Mouse (Mus musculus): ENCODE data around the gene Ubxn10. TPM values are rescaled to one million over a fixed set of nuclear protein-coding genes. Genes with fewer than 3 reads are reported as not detected.

Ubxn10 gene
- polyA plus RNA-seq, 3 experiments from 2014 or later, result not detected

DNA sequence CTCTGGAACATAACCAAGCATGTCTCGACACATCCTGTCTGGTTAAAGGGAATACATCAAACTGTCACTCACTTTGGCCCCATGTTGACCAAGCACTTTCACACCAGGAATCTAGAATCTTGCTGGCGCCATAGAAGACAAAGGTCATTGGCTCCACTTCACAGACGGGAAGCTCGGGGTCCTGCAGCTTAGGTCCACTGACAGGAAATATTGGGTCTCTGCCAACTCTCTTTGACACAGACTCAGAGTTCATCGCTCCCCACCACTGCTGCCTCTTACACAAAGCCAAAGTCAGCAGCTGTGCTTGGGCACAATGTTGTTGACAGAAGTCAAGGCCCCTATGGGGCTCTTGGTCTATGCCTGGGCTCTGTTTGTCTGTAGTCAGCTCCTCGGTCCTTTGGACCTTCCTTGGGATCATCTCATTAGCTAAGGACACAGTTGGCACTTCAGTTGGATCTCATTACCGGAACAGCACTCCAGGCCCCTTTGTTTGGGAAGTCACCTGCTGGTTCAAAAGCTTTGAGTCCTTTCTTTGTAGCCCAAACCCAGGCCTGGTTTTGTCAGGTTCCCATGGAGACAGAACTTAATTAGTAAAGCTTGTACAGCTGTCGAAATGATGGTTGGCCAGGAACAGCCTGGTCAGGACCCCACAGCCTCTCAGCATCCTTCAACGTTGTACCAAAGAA, 7.8 kb downstream of the Ubxn10 start:
- ATAC-seq, result no peak

DNA sequence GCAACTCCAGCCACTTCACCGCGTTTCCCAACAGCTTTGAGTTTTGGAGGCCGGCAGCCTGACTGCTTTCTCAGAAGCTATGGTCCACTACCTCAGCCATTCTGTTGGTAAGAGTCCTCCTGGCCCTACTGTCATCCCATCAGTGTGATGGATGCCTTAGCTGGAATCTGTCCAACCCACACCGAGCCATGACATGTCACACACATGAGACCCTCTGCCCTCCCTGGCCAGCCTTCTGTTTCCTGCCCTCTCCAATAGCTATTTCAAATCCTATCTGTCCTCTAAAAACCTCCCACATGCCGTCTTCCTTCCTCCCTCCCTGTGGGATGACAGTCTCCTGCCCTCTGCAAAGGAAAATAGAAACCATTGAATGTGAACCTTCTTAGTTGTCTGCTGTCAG, 11.2 kb downstream of the Ubxn10 start:
- ATAC-seq, result no peak

DNA sequence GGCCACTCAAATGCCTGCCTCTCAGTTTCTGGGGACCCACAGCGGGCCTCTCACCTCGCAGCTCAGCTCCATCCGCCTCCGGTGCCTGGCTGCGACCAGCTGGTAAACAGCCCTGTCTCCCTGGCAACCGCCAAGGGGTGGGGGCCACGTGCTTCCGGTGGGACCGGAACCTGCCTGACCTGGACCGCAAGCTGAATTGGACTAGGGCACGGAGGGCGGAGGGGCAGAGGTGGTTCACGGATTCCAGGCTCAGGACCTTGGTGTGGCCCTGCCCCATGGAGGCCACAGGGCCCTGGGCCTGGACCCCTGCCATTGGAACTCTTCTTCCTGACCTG, 11.9 kb downstream of the Ubxn10 start:
- ATAC-seq, result no peak

DNA sequence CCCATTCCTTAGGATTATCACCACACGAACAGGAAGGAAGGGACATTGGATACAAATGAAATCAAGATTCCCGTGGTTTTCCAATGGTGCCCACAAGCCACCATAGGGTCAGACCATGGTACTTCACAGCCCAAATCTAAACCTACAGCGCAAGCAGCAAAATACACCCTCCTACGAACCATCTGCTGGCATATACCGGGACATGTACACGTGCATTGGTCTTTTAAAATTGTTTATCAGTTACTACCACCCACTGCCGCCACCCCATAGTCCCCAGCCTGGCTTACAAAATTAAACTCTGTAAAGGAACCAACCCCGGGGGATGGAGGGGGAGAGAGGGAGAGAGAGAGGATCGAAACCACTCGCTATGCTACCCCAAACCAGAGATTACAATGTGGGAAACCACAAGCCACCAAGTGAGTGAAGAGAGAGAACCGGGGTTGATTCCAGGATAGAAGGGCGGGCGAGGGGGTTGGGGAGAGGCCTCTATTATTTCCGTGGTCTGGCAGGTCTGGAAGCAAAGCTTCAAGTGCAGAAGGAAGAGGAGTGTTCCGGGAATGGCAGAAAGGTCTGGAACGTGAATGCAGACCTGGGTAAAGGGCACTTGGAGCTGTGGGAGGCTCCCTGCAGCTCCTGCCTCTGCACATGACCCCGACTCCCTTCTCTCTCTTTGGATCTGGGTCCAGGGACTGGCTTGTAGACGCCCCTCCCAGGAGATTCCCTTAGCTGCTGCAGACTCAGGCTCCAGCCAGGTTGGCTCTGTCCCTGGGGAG, 12.4 kb downstream of the Ubxn10 start, which contains the start of gene Pla2g2c:
TSS of gene Pla2g2c (plus strand) at position 439 of the 773 bp plus-strand sequence.
- ATAC-seq, result no peak

DNA sequence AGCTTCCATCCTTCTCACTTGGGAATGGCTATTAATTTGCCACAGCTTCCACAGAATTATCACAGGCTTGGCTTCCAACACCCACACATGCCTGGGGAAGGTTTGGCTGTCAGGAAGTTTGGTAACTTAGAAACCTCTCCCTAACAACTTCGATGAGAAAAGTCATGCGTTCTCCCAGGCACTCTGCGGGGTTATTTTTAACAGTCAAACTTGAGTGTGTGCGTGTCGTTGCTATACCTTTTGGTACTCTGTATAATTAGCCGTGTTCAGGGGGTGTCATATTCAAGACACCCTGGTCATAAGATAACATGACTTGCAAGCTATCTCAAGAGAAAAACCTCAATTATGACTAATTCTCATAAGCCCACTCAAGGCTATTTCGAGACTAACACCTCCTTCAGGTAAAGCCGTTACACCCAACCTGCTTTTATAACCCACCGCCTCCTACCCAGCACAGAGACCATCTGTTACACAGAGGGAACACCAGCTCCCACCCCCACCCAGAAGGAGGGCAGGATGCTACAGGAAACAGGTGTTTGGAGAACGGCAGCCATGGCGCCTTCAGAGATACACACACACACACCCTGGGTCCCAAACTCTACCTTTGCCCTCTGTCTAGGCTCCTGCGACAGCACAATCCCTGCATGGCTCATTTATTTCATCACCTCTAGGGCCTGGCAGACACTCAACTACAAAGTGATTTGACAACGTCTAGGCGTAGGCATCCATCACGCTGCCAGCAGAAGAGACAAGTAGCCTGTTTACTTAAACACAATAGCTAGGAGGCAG, 13.3 kb downstream of the Ubxn10 start:
- ATAC-seq, result no peak

DNA sequence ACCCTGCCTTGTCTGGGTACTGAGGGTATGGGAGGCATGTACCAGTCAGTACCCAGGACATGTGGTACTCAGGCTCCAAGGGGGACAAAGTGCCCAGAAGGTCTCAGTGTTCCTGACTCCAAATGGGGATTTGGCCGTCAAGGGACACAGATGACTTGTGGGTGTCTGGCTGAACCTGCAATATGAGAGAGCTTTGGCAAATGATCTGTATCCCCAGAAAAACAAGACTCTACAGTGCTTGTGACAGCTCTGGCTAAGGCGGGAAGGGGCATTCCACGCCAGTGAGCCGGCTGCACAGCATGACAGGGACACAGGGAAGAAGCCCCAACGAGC, 17.7 kb downstream of the Ubxn10 start:
- no peak for ATAC-seq

DNA sequence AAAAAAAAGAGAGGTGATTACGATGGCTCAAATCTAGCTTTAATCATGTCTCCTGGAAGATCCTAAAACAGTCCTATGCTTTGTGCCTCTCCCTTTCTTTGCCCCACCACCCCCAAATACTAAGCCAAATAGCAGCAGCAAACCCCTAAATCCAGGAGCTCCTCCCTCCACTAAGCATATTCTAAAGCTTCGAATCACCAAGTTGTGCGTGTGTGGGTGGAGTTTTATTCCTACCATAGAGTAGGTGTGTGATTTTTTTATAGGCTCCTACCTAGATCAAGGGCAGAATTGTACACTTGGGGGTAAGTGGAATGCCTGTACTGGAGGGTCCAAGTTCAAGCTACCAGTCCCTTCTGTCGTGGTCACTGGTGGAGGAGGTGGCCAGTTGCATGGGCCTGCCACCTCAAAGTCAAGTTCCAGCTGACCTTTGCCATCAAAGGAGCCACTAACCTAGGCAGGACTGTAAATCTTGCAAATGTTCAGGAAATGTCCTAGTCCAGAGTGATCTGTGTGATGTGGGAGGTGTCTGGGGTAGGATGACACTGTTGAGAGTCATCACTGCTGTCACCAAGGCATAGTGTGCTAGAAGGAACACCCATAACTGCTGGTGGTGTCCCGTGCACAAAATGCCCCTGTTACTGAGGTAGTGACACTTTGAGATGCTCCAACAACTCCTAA, 18.2 kb downstream of the Ubxn10 start:
- no peak for ATAC-seq

DNA sequence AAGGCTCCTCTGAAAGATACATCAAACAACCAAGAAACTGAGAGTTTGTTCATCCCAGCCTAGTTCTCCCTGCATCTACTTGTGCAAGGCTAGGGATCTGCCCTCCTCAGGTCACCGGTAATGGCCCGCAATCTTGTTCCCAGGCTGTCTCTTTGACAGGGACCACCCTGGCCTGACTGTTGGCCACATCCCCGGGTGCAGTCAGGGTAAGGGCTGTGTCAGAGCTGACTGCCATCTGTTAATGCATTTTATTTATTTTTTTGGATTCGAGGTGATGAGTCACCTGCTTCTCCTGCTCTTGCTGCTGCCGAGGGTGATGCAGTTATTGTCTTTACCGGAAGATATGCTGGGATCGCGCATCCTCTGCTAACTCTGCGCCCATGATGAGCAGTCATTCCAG, 20.3 kb downstream of the Ubxn10 start:
- no peak for ATAC-seq

DNA sequence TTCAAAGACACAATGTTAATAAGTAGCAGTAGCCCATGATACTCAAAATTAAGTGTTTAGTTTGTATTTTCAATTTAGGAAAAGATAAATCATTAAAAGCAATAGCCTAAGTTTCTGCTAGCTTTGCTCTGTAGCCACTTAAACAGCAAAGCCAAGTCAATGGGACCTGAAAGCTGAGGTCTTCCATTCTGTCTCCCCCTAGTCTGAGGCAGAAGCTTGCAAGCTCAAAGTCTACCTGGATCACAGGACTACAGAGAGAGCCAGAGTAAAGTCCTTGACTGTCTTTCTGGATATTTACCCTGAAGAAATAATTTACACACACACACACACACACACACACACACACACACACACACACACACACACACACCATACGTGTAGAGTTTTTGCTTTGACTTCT, 22.8 kb downstream of the Ubxn10 start:
- ATAC-seq, result no peak

DNA sequence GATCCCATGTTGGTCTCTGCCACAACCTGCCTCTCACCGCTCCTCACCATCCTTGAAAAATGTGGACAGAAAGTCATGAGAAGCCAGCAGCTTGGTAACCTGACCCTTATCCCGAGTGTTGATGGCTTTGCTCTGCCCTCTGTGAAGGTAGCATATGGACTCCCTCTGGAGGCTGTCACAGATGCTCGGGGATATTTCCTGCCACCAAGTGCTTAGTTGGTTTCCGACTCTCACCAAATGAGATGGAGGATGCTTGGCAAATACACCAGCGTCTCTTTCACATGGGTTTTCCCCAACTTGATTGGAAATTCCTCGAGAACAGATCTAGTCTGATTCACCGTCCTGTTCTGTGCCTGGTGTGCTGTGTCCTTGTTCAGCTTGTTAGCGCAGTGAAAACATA, 24.3 kb downstream of the Ubxn10 start:
- no peak for ATAC-seq

DNA sequence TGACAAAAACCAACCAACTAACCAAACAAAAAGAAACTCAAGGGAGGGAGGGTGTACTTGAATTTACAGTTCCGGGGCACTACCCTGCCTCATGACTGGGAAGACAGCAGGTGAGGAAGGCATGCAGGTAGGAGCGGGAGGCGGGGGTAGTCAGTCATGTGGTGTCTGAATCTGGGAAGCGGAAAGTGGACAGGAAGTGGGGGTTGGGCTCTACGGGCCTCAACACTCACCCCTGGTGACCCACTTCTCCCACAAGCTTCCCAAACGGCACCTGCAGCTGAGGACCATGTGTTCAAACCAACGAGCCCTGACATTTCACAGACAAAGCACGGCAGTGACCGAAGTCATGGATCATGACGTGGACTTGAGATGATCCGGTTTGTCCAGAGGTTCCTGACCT, 24.9 kb downstream of the Ubxn10 start:
- no peak for ATAC-seq

DNA sequence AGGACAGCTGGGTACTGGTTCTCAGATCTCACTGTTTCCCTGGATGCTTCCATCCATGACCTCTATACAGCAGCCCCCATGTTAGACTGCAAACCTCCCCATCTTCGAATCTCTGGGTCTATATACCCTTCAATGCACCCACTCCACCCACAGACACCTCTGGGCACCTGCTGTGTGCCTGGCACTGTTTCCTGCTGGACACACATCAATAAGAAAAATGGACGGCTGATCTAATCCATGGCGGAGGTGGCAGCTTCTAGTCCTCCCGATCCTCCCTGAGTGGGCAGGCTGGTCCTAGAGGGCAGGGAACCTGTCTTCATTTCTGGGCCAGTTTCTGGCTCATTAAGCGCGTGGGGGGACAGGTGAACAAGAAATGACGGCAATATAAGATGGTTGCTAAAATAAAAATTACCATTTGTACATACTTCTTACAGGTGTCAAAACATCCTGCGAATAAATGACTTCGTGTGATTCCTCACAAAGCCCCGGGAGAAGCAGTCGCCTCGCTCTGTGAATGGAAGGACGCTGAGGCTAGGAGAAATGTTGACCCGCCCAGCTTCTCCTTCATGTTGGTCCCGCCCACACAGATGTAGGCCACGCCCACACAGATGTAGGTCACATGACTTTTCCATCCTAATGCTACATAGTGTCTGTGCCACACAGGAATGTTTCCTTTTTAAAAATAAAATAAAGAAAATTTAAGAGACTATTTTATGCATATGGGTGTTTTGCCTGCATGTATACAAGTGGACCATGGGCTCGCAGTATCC, 25.7 kb downstream of the Ubxn10 start:
- no peak for ATAC-seq

DNA sequence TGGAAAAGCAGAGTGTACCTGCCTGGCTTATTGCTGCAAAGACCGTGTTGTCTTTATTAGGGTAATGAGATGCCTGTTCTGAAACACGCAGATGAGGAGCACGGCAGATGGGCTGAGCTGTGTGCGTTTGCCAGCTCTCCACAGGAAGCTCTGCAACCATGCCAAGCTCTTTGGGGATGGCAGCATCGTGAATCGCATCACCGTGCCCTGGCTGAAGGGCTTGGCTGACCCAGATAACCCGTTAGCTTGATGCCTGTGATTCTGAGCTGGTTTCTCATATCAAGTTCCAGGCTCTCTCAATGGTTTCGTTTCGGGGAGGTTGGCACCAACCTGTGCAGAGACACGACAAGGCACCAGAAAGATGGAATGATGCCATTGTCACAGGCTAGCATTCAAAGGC, 26.3 kb downstream of the Ubxn10 start:
- no peak for ATAC-seq

DNA sequence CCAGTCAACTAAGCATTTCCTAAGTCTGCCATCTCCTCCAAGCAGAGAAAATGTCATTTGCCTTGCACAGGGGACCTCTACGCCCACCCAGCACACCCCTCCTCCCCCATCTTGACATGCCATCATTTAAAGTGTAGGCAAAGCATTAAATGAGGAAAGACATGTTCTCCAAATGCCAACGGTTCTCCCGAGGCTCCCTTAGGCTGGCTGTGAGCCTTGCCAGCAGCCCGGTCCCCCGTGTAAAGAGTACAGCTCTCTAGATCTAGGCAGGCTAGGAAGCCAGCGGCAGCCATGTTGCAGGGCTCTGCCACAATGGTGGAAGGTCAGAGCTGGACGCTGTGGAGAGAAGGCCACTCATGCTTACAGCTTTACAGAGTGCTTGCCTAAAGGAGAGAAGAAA, 27.0 kb downstream of the Ubxn10 start:
- no peak for ATAC-seq

DNA sequence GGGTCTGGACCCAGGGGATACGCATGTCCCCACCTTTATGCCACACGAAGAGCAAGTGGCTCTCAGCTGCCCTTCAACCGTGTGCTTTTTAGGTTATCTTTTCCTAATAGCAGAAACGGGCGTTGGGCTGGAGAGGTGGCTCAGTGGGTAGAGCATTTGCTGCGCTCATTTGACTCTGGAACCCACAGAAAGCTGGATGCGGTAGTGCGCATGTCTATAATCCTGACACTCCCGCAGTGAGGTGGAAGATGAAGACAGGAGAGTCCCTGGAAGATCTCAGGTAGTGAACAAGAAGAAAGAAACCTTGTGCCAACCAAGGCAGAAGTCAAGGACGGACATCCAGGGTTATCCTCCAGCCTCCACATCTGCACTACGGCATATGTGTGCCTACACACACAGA, 27.7 kb downstream of the Ubxn10 start:
- no peak for ATAC-seq

DNA sequence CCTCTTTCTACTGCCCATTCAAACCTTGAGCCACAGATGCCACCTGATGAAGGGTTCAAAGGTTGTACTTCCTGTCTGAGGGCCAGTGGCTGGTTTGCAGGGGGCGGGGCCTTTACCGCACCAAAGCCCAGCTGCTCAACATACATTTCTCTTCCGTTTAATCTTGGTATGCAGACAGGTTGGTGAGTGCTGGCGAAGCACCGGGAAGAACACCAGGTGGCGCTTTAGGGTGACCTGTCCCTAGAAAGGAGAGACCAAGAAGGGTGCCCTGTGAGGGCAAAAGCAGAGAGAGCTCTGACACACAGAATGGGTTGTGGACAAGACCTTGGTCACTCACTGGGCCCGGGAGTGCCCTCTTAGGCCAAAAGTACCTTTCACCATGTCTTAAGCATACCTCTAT, 28.3 kb downstream of the Ubxn10 start:
- no peak for ATAC-seq

DNA sequence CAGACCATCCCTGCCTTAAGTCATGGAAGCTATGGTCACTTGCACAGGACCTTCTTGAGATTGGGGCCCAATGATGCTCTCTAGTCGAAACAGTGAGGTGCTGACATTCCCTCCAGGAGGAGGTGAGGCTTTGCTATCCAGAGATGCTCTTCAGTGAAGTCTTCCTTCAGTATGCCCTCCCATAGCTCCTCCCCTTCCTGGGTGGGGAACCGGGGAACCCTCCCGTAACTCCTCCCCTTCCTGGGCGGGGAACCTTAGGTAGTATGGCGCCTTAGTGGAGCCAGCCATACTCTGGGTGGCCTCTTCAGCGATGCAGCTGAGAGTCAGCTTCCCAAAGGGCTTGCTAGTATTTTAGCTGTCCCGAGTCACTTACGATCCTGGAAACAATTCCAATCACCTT, 30.3 kb downstream of the Ubxn10 start:
- ATAC-seq, result no peak

DNA sequence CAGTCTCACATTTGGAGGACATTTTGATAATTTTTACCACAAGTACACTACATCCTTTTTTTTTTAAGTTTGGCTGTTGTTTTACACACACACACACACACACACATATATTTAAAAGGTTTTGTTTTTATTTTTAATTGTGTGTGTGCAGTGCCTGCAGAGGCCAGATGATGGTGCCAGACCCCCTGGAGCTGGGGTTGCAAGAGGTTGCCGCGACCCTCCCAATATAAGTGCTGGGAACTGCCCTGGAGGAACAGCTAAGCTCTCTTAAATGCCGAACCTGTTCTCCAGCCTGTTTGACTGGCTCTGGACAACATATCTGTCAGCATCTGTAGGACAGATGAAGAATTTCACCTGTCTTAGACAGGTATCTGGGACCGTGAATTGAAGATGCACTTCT, 32.8 kb downstream of the Ubxn10 start:
- ATAC-seq, result no peak

DNA sequence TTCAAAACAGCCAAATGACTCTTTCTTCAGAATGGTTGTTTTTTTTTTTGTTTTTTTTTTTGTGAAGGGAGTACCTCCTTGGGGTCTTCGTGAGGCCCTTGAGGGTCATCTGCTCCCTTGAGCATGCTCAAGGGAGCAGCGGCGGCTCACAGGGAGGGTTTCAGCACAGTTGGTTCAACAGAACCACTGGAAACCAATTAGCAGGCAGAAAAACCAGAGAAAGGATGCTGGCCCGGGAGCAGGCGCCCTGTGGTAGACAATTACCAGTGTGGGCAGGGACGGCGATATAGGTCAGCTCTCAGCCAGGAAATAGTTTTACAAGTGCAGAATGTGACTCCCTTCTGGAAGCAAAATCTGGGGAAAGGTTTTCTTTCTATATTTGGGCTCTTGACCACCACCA, 33.4 kb downstream of the Ubxn10 start:
- ATAC-seq, result no peak

DNA sequence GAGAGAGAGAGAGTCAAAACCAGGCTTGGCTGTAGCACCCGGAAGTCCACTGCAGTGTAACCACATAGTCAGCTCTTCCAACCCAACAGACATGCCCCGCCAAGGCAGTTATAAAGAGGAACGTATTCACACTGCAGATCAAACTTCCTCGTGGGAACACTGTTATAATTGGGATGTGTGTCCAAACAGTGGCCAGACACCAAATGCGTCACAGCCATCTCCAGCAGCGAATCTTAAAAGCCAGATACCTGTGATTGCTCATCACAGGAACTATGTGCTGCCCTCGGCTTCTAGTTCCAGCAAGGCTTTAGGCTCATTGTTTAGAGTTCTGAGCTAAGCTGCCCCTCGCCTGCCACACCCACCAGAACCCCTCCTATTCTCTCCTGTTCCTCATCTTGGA, 34.4 kb downstream of the Ubxn10 start:
- ATAC-seq, result no peak

DNA sequence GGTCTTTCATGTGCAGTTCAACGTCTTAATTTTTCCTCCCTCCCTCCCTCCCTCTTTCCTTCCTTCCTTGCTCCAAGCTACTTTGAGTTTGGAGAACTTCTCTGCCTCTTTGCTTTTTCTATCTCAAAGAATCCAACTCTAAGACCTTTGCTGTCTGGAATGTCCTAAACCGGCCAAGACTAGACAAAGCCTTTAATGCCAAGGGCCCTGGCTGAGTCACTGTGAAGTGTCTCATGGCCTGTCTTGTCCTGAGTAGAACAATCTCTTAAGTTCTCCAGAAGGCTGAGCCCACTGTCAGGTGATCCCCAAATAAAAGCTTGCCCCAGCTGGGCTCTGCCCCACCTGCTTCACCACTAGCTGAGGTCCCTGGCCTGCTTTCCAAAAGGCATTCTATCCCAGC, 34.9 kb downstream of the Ubxn10 start:
- no peak for ATAC-seq

DNA sequence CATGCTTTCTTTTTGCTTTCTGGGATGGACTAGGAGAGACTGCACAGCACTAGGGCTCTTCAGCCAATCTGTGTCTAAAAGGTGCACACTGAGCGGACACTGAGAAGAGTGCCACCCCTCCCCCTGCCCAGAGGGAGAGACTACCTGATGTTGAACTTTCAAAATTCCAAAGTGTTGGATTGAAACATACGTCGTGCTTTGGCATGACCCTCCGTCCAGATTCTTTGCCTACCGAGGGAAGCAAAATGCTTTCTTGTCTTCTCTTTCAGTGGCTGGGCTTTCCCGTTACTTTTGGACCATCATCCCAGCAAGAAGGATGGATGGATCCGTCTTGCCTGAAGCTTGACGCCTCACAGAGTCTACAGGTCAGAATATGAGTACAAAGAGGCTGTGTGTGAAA, 35.9 kb downstream of the Ubxn10 start:
- no peak for ATAC-seq
